Mouse (Mus musculus) MEL (cell line): Measurements from ENCODE around the gene Bnipl. TPM values are rescaled to one million over a fixed set of nuclear protein-coding genes. Genes with fewer than 3 reads are reported as not detected.

ENCODE experiments used
- DNase-seq: peaks from one replicate; pipeline ENCODE4 v3.0.0; 2011; ENCODE audit warnings: low read depth, low spot score
- H3K27ac ChIP-seq: 2 replicates; pipeline ENCODE4 v1.5.1; 2012; ENCODE audit warnings: low read depth, mild to moderate bottlenecking, control low read depth, low read length, moderate library complexity; ENCODE audit not compliant: control insufficient read depth
- H3K27me3 ChIP-seq, 2 experiments: fragments of 150-350 bp in 1 of 2; sonication (generic) in 1 of 2; 2 replicates each; pipeline ENCODE4 v1.6.1; 2012; ENCODE audit warnings: low read length in 2 of 2, mild to moderate bottlenecking in 2 of 2, improper control_type of control experiment in 1 of 2, moderate library complexity in 1 of 2; ENCODE audit not compliant: insufficient read depth in 2 of 2, control insufficient read depth in 1 of 2
- H3K36me3 ChIP-seq, 2 experiments: 2 replicates each; pipeline ENCODE4 v1.6.1; 2012 to 2014; ENCODE audit warnings: low read length in 2 of 2, improper control_type of control experiment in 1 of 2, inconsistent platforms in 1 of 2, mild to moderate bottlenecking in 1 of 2; ENCODE audit not compliant: insufficient read depth in 2 of 2, control insufficient read depth in 1 of 2
- H3K4me1 ChIP-seq, 2 experiments: fragments of 150-350 bp in 1 of 2; sonication (generic) in 1 of 2; 2 replicates each; pipeline ENCODE4 v1.6.1; 2012; ENCODE audit warnings: low read length in 2 of 2, improper control_type of control experiment in 1 of 2, mild to moderate bottlenecking in 1 of 2; ENCODE audit not compliant: insufficient read depth in 2 of 2, control insufficient read depth in 1 of 2
- H3K4me3 ChIP-seq, 2 experiments: fragments of 150-350 bp in 1 of 2; sonication (generic) in 1 of 2; 2 replicates each; pipeline ENCODE4 v1.5.1; 2012; ENCODE audit warnings: low read depth in 2 of 2, low read length in 2 of 2, mild to moderate bottlenecking in 2 of 2, moderate library complexity in 2 of 2, control low read depth in 1 of 2, improper control_type of control experiment in 1 of 2; ENCODE audit not compliant: control insufficient read depth in 1 of 2, insufficient read depth in 1 of 2
- H3K79me2 ChIP-seq: 2 replicates; pipeline ENCODE4 v1.6.1; 2012; ENCODE audit warnings: mild to moderate bottlenecking, low read length, moderate library complexity; ENCODE audit not compliant: control insufficient read depth, poor library complexity, insufficient read depth
- H3K9ac ChIP-seq: 2 replicates; pipeline ENCODE4 v1.6.1; 2012; ENCODE audit warnings: low read depth, mild to moderate bottlenecking, control low read depth, low read length, moderate library complexity; ENCODE audit not compliant: control insufficient read depth, poor library complexity, severe bottlenecking
- H3K9me3 ChIP-seq: fragments of 150-350 bp; sonication (generic); replicated peaks from 2 replicates; pipeline ENCODE4 v1.6.1; 2012; ENCODE audit warnings: mild to moderate bottlenecking, low read length, improper control_type of control experiment, moderate library complexity; ENCODE audit not compliant: insufficient read depth
- CHD1 ChIP-seq: IDR thresholded peaks from 2 replicates; pipeline ENCODE4 v1.6.1; 2012; ENCODE audit warnings: low read depth, mild to moderate bottlenecking, inconsistent platforms, low read length, improper control_type of control experiment
- CHD2 ChIP-seq: IDR thresholded peaks from 2 replicates; pipeline ENCODE4 v1.6.1; 2011; ENCODE audit warnings: low read length, improper control_type of control experiment
- E2F4 ChIP-seq: IDR thresholded peaks from 2 replicates; pipeline ENCODE4 v1.6.1; 2011; ENCODE audit warnings: low read depth, low read length, improper control_type of control experiment, borderline replicate concordance
- EP300 ChIP-seq, 2 experiments: IDR thresholded peaks; 2 replicates each; pipeline ENCODE4 v1.6.1; 2011; ENCODE audit warnings: improper control_type of control experiment in 2 of 2, low read length in 2 of 2, low read depth in 1 of 2, mild to moderate bottlenecking in 1 of 2
- GATA1 ChIP-seq: IDR thresholded peaks from 2 replicates; pipeline ENCODE4 v1.6.1; 2011; ENCODE audit warnings: low read depth, low read length, improper control_type of control experiment
- MAFK ChIP-seq: IDR thresholded peaks from 2 replicates; pipeline ENCODE4 v1.6.1; 2011; ENCODE audit warnings: low read depth, mild to moderate bottlenecking, low read length, improper control_type of control experiment, borderline replicate concordance
- MAX ChIP-seq: IDR thresholded peaks from 2 replicates; pipeline ENCODE4 v1.6.1; 2011; ENCODE audit warnings: low read length, improper control_type of control experiment
- MXI1 ChIP-seq: IDR thresholded peaks from 2 replicates; pipeline ENCODE4 v1.6.1; 2011; ENCODE audit warnings: mild to moderate bottlenecking, low read depth, low read length, improper control_type of control experiment
- MYB ChIP-seq: IDR thresholded peaks from 2 replicates; pipeline ENCODE4 v1.6.1; 2011; ENCODE audit warnings: mild to moderate bottlenecking, low read depth, low read length, improper control_type of control experiment
- MYC ChIP-seq: IDR thresholded peaks from 2 replicates; pipeline ENCODE4 v1.6.1; 2011; ENCODE audit warnings: low read depth, mild to moderate bottlenecking, low read length, improper control_type of control experiment, moderate library complexity
- NELFE ChIP-seq: IDR thresholded peaks from 2 replicates; pipeline ENCODE4 v1.6.1; 2011; ENCODE audit warnings: low read depth, low read length, improper control_type of control experiment
- NRF1 ChIP-seq: IDR thresholded peaks from 2 replicates; pipeline ENCODE4 v1.6.1; 2014; ENCODE audit warnings: low read depth, mild to moderate bottlenecking, inconsistent platforms, low read length, improper control_type of control experiment, moderate library complexity; ENCODE audit not compliant: poor library complexity, insufficient read depth, severe bottlenecking
- POLR2A ChIP-seq, 2 experiments: IDR thresholded peaks; 2 replicates each; pipeline ENCODE4 v1.6.1; 2011 to 2012; ENCODE audit warnings: low read length in 2 of 2, mild to moderate bottlenecking in 2 of 2, control low read depth in 1 of 2, improper control_type of control experiment in 1 of 2, low read depth in 1 of 2, moderate library complexity in 1 of 2; ENCODE audit not compliant: control insufficient read depth in 1 of 2, insufficient read depth in 1 of 2, poor library complexity in 1 of 2
- RAD21 ChIP-seq: IDR thresholded peaks from 2 replicates; pipeline ENCODE4 v1.6.1; 2011; ENCODE audit warnings: mild to moderate bottlenecking, low read depth, low read length, improper control_type of control experiment
- RCOR1 ChIP-seq: IDR thresholded peaks from 2 replicates; pipeline ENCODE4 v1.6.1; 2012; ENCODE audit warnings: low read depth, mild to moderate bottlenecking, inconsistent platforms, low read length, improper control_type of control experiment
- SIN3A ChIP-seq: IDR thresholded peaks from 2 replicates; pipeline ENCODE4 v1.6.1; 2012; ENCODE audit warnings: low read length, improper control_type of control experiment, inconsistent platforms
- TAL1 ChIP-seq: IDR thresholded peaks from 2 replicates; pipeline ENCODE4 v1.6.1; 2012; ENCODE audit warnings: mild to moderate bottlenecking, inconsistent platforms, low read length, moderate library complexity, mixed read lengths
- TCF12 ChIP-seq: IDR thresholded peaks from 2 replicates; pipeline ENCODE4 v1.6.1; 2014; ENCODE audit warnings: low read depth, mild to moderate bottlenecking, inconsistent platforms, low read length, improper control_type of control experiment, moderate library complexity
- UBTF ChIP-seq: IDR thresholded peaks from 2 replicates; pipeline ENCODE4 v1.6.1; 2012; ENCODE audit warnings: low read depth, mild to moderate bottlenecking, inconsistent platforms, low read length, improper control_type of control experiment, moderate library complexity, borderline replicate concordance; ENCODE audit not compliant: insufficient read depth
- ZC3H11A ChIP-seq: IDR thresholded peaks from 2 replicates; pipeline ENCODE4 v1.6.1; 2012; ENCODE audit warnings: low read depth, mild to moderate bottlenecking, inconsistent platforms, low read length, improper control_type of control experiment
- ZKSCAN1 ChIP-seq: IDR thresholded peaks from 2 replicates; pipeline ENCODE4 v1.6.1; 2012; ENCODE audit warnings: low read depth, mild to moderate bottlenecking, inconsistent platforms, low read length, improper control_type of control experiment, moderate library complexity
- polyA plus RNA-seq, 2 experiments: library from polyadenylated mRNA; stranded (reverse) in 1 of 2; unstranded in 1 of 2; fragments of >175 nt in 1 of 2; fragments of >200 nt in 1 of 2; gene quantifications; 2 replicates each; pipeline versions ENCODE4 v1.2.1 to v1.2.4; 2012; ENCODE audit warnings: low replicate concordance in 2 of 2, low read depth in 1 of 2; ENCODE audit not compliant: insufficient read length in 2 of 2, insufficient read depth in 1 of 2, missing spikeins in 1 of 2
- total RNA-seq: library from RNA; depleted of rRNA; stranded (reverse); fragments of 300-350 nt; gene quantifications from 2 replicates; pipeline ENCODE4 v1.2.3, GENCODE M21; 2012

The Bnipl gene
- total and polyA plus RNA-seq, 3 experiments, result 0.19 to 0.43 TPM; not detected in 1

- Histone ChIP-seq H3K4me1 (peaks cover 20 to 24% of the 10 kb centered on the region in 2 experiments), H3K27ac (no peak overlapping the region), H3K4me3 (no peak overlapping the region), H3K36me3 (peaks cover 26 to 52% of the 10 kb centered on the region in 2 experiments), H3K9ac (no peak overlapping the region), H3K9me3 (no peaks in the 10 kb centered on the region), H3K79me2 (peaks cover 48% of the 10 kb centered on the region), H3K27me3 (no peaks in the 10 kb centered on the region)
- no peak for TF ChIP-seq CHD2
- no peak for TF ChIP-seq RCOR1
- no peak for TF ChIP-seq TAL1
- TF ChIP-seq ZKSCAN1, result no peak
- TF ChIP-seq EP300 (IDR thresholded peaks at IDR 0.05; ENCODE audit: low read depth in 1 of 2, low read length in 2 of 2), result no peak
- TF ChIP-seq POLR2A (IDR thresholded peaks at IDR 0.05; ENCODE audit: control insufficient read depth in 1 of 2, insufficient read depth in 1 of 2, low read depth in 1 of 2, low read length in 2 of 2, poor library complexity in 1 of 2), result peak in 1 of 2 experiments; percentile 31; a peak in 1 of 4 replicates
- no peak for TF ChIP-seq RAD21
- TF ChIP-seq TCF12, result no peak
- TF ChIP-seq NRF1, result no peak
- DNase-seq, result no peak
Observed at GRCm38 (mm10) chr3:95233303-95233980, 17.6 kb downstream of the Bnipl start.

- H3K27ac ChIP-seq, result peak overlapping the region; percentile 92
- peaks cover 20 to 24% of the 10 kb centered on the region in 2 experiments for H3K4me1 ChIP-seq
- no peak overlapping the region for H3K4me3 ChIP-seq
- H3K9ac ChIP-seq, result peak overlapping the region; percentile 84
- H3K79me2 ChIP-seq, result peaks cover 54% of the 10 kb centered on the region
- TF ChIP-seq SIN3A, result no peak
- no peak for TF ChIP-seq MAX
- TF ChIP-seq RCOR1, result no peak
- TF ChIP-seq E2F4, result no peak
- no peak for TF ChIP-seq MXI1
- no peak for TF ChIP-seq NRF1
- no peak for TF ChIP-seq UBTF
- TF ChIP-seq GATA1, result no peak
- TF ChIP-seq EP300 (IDR thresholded peaks at IDR 0.05; ENCODE audit: low read depth in 1 of 2, low read length in 2 of 2), result no peak
- no peak for TF ChIP-seq ZC3H11A
- no peak for TF ChIP-seq MYC
- TF ChIP-seq MYB, result no peak
- no peak for TF ChIP-seq CHD2
- TF ChIP-seq NELFE, result no peak
- TF ChIP-seq CHD1, result no peak
- TF ChIP-seq MAFK, result no peak
- TF ChIP-seq TAL1, result no peak
- H3K9me3 ChIP-seq, result no peaks in the 10 kb centered on the region
- peaks cover 26 to 52% of the 10 kb centered on the region in 2 experiments for H3K36me3 ChIP-seq
- DNase-seq, result no peak
- H3K27me3 ChIP-seq, result no peaks in the 10 kb centered on the region
Observed at GRCm38 (mm10) chr3:95232771-95233170, 18.2 kb downstream of the Bnipl start.
